Mouse (Mus musculus): ENCODE results near the gene Mas1.

- TF ChIP-seq EP300 (IDR thresholded peaks at IDR 0.05; ENCODE audit: low read depth in 1 of 2, low read length in 2 of 2), result no peak
- no peak for TF ChIP-seq KAT2A (conservative IDR thresholded peaks at IDR 0.05; ENCODE audit: low read depth, low read length)
- TF ChIP-seq ZNF384 (IDR thresholded peaks at IDR 0.05; ENCODE audit: low read depth, low read length), result no peak
- TF ChIP-seq POLR2A (IDR thresholded peaks at IDR 0.05; ENCODE audit: control insufficient read depth in 1 of 2, insufficient read depth in 1 of 2, low read depth in 1 of 2, low read length in 2 of 2, poor library complexity in 1 of 2), result no peak
- no peak for TF ChIP-seq ETS1 (IDR thresholded peaks at IDR 0.05; ENCODE audit: low read depth, low read length)
- TF ChIP-seq CTCF (IDR thresholded peaks at IDR 0.05 in 2 of 3, conservative IDR thresholded peaks at IDR 0.05 in 1 of 3; ENCODE audit: control insufficient read depth in 1 of 3, insufficient read depth in 1 of 3, low read depth in 2 of 3, low read length in 3 of 3, poor library complexity in 1 of 3, severe bottlenecking in 1 of 3), result peak in 2 of 3 experiments; percentile 30 to 48; a peak in 4 of 6 replicates
- no peak for TF ChIP-seq UBTF (IDR thresholded peaks at IDR 0.05; ENCODE audit: borderline replicate concordance, insufficient read depth, low read depth, low read length)
- no peak for TF ChIP-seq MEF2A (IDR thresholded peaks at IDR 0.05; ENCODE audit: extremely low read depth, insufficient replicate concordance, low read depth, low read length, poor library complexity, severe bottlenecking)
- no peak for TF ChIP-seq POLR2AphosphoS5 (IDR thresholded peaks at IDR 0.05; ENCODE audit: borderline replicate concordance, low read depth, low read length)
- TF ChIP-seq BHLHE40 (IDR thresholded peaks at IDR 0.05; ENCODE audit: borderline replicate concordance, low read depth, low read length), result no peak
- no peak for TF ChIP-seq USF1 (IDR thresholded peaks at IDR 0.05; ENCODE audit: low read depth, low read length)
- no peak for TF ChIP-seq MAX (IDR thresholded peaks at IDR 0.05; ENCODE audit: low read length)
Observed at GRCm38 (mm10) chr17:12881216-12881615, 13.3 kb upstream of the Mas1 start.
